Mouse (Mus musculus): ENCODE data around the gene Rsph1.

The Rsph1 gene

DNA sequence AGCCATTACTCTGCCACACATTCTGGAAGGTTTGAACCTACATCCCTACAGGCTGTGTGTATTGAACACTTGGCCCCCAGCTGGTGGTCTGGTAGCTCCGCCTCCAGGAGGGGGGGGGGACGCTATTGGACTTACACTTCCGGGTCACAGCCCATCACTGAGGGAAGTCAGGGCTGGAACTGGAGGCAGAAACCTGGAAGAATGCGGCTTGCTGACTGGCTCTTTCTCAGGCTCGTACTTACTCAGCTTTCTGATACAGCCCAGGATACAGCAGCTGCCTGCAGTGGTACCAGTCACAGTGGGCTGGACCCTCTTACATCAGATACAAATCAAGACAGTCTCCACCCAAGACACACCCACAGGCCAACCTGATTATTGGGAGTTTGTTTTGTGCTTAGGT lies 30.0 kb downstream of the Rsph1 start:
- no peak for DNase-seq

DNA sequence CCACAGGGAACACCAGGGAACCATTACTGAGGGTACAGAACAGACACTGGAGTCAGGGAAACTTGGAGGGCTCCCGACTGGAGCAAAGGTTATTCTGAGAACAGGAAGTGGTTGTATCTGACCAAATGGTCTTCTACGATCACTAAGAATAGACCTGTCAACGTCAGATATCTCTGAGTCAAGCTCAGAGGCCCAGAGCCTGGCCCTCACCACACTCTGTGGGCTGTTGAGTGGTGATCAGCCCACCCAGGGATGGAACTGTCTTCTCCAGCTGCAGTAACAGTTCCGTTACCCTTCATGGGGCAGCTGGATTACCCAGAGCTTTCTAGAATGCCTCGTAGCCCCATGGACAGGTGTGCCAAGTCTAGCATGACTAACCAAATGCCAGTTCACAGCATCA lies 31.9 kb downstream of the Rsph1 start:
- DNase-seq = no peak

GRCm38 (mm10) chr17:31242764-31243163 lies 34.4 kb downstream of the Rsph1 start:
- no peak for DNase-seq

DNA sequence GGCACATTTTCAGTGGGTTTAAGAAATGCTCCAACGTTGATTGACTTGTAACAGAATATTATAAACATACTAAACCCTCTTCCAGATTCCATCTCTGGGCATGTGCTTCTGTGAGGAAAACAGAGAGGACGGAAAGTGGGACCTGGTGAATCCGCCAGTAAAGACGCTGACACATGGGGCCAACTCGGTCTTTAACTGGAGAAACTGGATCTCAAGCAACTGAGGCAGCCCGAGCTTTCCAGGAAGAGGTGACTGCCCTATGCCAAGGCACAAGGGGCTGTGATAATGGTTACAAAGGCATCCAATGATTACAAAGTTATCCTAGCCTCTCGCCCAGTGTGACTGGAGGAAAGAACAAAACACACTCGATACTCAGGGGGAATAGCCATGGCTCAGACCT lies 36.0 kb downstream of the Rsph1 start:
- DNase-seq = no peak

GRCm38 (mm10) chr17:31238234-31239020 lies 38.8 kb downstream of the Rsph1 start:
- no peak for DNase-seq

DNA sequence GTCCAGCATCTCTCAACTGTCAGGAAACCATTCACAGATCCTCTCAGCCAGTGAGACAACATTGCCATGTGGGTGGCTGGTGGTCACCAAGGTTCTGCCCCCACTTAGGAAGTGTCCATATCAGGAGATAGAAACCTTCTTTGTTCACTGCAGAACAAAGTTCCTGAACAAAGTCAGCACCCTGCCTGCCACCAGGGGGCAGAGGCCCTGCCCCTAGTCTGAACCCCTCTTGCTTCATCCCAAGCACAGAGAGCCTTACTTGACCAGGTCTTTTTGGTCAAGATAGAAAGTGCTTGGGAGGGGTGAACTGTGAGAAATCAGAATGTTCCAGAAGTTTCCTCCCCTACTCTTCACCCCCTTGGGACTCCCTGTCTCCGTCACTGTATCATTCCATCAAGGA lies 41.3 kb downstream of the Rsph1 start:
- no peak for DNase-seq

DNA sequence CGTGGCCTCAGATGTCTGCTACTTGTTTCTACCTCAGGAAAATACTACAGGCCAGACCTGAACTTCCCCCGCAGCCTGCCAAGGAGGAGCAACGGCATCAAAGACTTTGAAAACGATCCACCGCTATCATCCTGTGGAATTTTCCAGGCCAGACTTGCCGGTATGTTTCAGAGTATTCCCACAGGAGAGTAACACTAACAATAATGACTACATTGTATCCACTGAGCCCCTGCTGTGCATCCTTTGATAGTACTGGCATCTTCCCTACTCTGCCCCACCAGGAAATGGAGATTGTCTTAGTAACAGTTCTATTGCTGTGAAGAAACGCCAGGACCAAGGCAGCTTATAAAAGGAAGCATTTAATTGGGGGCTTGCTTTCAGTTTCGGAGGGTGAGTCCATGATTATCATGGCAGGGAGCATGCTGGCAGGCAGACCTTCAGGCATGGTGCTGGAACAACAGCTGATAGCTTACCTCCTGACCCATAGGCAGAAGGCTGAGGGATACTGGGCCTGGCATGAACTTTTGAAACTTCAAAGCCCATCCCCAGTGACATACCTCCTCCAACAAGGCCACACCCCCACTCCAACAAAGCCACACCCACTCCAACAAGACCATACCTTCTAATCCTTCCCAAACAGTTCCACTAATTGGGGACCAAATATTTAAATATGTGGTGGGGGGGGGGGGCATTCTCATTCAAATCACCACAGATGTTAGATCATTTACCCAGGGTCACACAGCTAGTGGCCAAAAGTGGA lies 44.8 kb downstream of the Rsph1 start:
- no peak for DNase-seq

DNA sequence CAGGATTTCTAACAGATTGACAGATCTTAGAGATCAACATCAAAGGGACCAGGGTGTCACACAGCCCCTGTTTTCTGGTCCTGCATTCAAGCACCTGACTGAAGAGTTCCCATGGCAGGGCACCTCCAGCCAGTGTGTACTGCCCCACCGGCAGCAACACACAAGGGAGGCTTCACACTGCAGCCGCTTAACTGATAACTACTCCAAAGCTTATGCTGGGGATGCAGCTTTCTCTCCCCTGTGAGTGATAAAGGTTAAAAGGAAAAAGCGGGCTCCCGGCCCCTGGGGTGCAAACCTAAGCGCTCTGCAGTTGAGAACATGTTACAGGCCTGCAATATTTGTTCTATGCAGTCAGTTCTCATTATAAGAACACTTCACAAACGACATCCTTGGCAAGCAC lies 45.4 kb downstream of the Rsph1 start:
- no peak for DNase-seq

DNA sequence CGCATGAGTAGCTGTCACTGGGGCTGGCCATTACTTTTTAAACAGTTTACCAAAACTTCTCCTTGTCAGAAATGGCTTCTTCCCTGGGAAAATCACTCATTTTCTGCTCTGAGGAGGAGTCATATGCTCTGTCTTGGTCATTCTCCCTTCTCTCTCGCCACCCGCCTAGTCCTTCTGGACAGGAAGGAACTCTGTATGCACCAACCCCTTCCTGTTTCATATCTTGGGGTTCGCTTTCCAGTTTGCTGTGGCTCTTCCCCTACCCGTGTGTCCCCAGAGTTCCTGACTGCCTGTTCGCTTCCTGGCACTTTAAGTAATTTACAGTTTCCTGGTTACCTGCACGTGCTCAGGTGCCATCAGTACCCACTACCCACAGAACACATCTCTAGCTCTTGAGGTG lies 50.3 kb downstream of the Rsph1 start:
- no peak for DNase-seq

- DNase-seq = no peak
Observed at GRCm38 (mm10) chr17:31226368-31226767, 50.8 kb downstream of the Rsph1 start.

DNA sequence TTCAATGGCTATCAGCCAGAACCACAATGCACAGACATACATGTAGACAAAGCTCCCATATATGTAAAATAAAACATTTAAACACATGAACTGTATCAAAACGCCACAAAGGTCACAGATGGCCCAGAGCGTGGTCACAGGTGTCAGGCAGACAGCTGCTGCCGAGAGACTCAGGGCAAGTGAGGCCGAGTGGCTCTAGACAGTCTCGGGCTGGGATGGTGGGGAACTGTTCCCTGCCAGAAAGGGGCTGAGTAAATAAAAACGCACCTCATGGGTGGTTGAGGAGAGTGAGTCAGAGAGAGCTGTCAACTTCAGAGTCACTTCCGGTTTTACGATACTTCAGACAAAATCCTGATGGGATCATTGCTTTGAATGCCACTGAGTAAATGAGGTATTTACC lies 52.6 kb downstream of the Rsph1 start:
- no peak for DNase-seq

GRCm38 (mm10) chr17:31223835-31224234 lies 53.3 kb downstream of the Rsph1 start:
- no peak for DNase-seq

- no peak for DNase-seq
Observed at GRCm38 (mm10) chr17:31222810-31223310, 54.3 kb downstream of the Rsph1 start.

DNA sequence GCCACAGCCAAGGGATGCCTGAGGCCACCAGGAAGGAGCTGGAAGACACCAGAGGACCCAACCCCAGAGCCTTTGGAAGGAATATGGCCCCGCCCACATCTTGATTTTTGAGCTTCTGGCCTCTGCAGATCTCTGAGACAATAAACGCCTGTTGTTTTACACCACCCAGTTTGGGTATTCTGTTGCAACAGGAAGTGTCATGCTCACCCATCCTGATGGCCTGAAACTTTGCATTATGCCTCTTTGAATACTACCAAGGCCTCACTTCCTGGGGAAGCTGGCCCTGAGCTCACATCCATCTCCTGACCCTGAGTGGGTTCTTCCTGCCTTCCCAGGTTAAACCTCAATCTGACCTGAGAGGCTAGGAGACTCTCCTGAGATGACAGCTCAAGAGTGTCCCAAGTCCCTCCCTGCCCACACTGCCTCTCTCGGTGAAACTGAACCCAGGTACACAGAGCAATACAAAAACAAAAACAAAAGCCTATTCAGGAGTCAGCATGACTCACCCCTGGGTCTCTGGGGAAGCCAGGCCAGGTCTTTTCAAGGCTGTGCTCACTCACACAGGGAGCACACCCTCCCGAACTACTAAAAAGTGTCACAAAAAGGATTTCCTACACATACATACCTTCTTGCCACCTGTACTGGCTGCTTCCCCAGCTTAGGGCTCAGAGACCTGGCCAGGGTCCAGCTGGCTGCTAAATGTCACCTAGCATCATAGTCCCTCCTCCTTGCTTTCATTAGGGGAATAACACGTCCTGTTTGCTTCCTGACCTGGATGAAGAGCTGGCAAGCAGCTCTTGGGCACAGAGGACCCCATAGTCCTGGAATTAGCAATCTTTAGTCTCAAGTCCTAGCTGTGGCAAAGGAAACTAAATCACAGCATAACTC lies 60.9 kb downstream of the Rsph1 start:
- DNase-seq = no peak

DNA sequence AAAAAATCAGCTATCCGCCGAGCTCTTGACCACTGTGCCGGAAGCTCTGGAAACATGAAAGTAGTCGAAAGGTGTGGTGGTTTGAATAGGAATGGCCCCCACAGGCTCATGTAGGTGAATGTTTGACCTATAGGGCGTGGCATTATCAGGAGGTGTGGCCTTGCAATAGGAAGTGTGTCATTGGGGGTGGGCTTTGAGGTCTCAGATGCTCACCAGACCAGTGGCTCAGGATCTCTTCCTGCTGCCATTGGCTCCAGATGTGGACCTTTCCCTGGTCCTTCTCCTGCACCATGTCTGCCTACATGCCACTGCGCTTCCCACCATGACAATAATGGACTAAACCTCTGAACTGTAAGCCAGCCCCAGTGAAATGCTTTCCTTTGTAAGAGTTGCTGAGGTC lies 65.3 kb downstream of the Rsph1 start:
- DNase-seq = no peak

GRCm38 (mm10) chr17:31210299-31210698 lies 66.9 kb downstream of the Rsph1 start:
- DNase-seq = no peak

- no peak for DNase-seq
Observed at GRCm38 (mm10) chr17:31209376-31209930, 67.7 kb downstream of the Rsph1 start.

- no peak for DNase-seq
Observed at GRCm38 (mm10) chr17:31208654-31209053, 68.5 kb downstream of the Rsph1 start.

- DNase-seq = no peak
Observed at GRCm38 (mm10) chr17:31207771-31208334, 69.3 kb downstream of the Rsph1 start, which contains the start of gene Ubash3a. TSS of gene Ubash3a (plus strand) at chr17:31207873.

All from cerebellum, adult 9-11 months (tissue).